Mouse (Mus musculus): Measurements from ENCODE around the gene Lyz2. TPM values are rescaled to one million over a fixed set of nuclear protein-coding genes. Genes with fewer than 3 reads are reported as not detected.
"Not testable (repeated sequence)": the region's sequence is repeated elsewhere in the genome, so short reads cannot be mapped to it uniquely, and the experiment has no call there.

The Lyz2 gene
- polyA plus RNA-seq, 1 experiment from 2014 or later, result 93.1 TPM

DNA sequence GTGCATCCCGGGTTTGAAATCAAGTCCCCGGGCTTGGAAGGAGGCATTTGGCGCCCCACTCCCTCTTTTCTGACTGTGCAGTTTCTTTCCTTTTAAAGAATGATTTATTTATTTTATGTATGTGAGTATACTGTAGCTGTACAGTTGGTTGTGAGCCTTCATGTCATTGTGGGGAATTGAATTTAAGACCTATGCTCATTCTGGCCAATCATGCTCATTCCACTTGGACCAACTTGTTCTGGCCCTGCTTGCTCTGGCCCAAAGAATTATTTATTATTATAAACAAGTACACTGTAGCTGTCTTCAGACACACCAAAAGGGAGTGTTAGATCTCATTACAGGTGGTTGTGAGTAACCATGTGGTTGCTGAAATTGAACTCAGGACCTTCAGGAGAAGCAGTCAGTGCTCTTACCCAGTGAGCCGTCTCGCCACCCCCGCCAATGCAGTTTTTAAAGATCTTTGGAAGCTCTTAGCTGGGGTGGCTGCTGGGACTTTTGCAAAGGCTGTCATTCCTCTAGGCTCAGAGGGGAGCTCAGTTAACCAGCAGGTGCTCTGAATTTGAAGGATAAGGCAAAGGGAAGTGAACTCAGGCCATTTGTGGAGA, 4.3 kb upstream of the Lyz2 start:
- H3K9ac ChIP-seq (ENCODE audit: low read depth, low read length), result no peak overlapping the region
- ATAC-seq, result no peak
- 90% methylated on average over 6 of the region's 6 CpGs for WGBS

DNA sequence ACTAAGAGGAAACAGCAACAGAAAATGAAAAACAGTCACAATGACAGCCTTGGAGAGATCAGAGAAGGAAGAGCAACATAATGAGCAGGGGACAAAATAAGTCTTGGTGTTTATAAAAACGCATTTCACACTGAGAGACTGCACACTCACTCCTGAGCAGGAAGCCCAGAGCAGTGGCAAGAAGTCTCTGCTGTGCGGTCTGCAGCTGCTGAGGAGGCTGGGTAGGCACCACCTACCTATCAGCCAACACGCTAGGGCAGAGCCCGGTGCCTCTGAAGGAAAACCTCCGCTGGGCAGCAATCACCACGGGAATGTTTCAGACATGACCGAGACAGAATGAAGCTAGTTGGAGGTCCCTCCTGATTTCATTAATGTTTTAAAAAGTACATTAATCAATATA, 3.5 kb upstream of the Lyz2 start:
- not testable (repeated sequence) for H3K9me3 ChIP-seq (ENCODE audit: control insufficient read depth, low read length); H3K9ac ChIP-seq (ENCODE audit: low read depth, low read length); H3K4me3 ChIP-seq (ENCODE audit: low read length); H3K4me2 ChIP-seq (ENCODE audit: low read depth, low read length); H3K36me3 ChIP-seq (ENCODE audit: control insufficient read depth, insufficient read depth, low read length); H3K27me3 ChIP-seq (replicated peaks; ENCODE audit: control insufficient read depth, insufficient read depth, low read length); H3K4me1 ChIP-seq (ENCODE audit: control insufficient read depth, insufficient read depth, low read length); ATAC-seq; H3K27ac ChIP-seq (ENCODE audit: low read length)
- 80% methylated on average over 3 of the region's 7 CpGs for WGBS

More for the DNA sequence above, 4.3 kb upstream of the Lyz2 start:
- H3K4me1 ChIP-seq (ENCODE audit: control insufficient read depth, insufficient read depth, low read length), result no peaks in the 10 kb centered on the region
- no peaks in the 10 kb centered on the region for H3K27me3 ChIP-seq (replicated peaks; ENCODE audit: control insufficient read depth, insufficient read depth, low read length)
- H3K27ac ChIP-seq (ENCODE audit: low read length), result no peak overlapping the region
- no peak overlapping the region for H3K4me2 ChIP-seq (ENCODE audit: low read depth, low read length)
- H3K4me3 ChIP-seq (ENCODE audit: low read length), result no peak overlapping the region
- H3K36me3 ChIP-seq (ENCODE audit: control insufficient read depth, insufficient read depth, low read length), result no peaks in the 10 kb centered on the region
- H3K9me3 ChIP-seq (ENCODE audit: control insufficient read depth, low read length), result no peaks in the 10 kb centered on the region

DNA sequence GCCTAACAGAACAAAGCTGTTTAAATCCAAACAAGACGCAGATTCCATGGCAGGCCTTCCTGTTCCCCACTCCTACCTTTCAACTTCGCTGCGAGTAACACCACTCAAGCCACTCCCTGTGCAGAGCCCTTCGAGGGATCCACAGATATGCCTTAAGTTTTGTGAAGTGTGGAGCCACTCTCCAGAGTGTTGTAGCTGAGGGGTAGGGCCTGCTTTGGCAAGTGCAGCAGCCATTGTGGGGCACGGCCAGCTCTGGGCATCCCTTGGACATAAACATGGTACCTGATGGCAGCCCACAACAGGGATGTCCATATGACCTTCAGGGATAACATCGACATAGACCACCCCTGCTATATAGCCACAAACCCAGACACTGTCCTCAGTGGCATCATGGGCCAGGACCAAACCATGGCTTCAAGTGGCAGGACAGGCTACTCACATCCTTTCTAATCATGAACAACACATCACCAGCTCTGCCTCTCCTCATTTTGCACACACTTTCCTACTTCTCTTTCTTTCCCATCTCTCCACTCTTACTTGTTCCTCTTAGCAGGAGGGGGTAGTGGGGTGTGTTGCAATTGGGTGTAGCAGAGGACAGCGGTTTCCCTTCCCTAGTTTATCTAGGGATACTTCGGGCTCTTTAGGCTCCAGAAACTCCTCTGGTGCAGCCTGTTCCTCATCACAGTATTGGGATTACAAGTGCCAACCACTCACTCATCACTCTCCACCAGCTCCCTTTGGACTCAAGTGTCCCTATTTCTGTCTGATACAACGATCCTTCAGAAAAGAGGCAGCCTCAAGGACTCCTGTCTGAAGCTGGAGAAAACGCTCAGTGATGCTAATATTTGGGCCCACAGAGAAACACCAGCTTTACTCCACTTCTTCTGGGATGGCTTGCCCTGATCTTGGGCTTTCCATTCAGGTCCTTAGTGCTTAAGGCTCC, 2.7 kb upstream of the Lyz2 start:
- 82% methylated on average over 10 of the region's 10 CpGs for WGBS
- no peak for ATAC-seq
- H3K4me2 ChIP-seq (ENCODE audit: low read depth, low read length), result no peak overlapping the region
- H3K4me3 ChIP-seq (ENCODE audit: low read length), result no peak overlapping the region
- H3K27me3 ChIP-seq (replicated peaks; ENCODE audit: control insufficient read depth, insufficient read depth, low read length), result no peaks in the 10 kb centered on the region
- H3K4me1 ChIP-seq (ENCODE audit: control insufficient read depth, insufficient read depth, low read length), result no peaks in the 10 kb centered on the region
- no peaks in the 10 kb centered on the region for H3K9me3 ChIP-seq (ENCODE audit: control insufficient read depth, low read length)
- H3K27ac ChIP-seq (ENCODE audit: low read length), result no peak overlapping the region
- no peaks in the 10 kb centered on the region for H3K36me3 ChIP-seq (ENCODE audit: control insufficient read depth, insufficient read depth, low read length)
- no peak overlapping the region for H3K9ac ChIP-seq (ENCODE audit: low read depth, low read length)

DNA sequence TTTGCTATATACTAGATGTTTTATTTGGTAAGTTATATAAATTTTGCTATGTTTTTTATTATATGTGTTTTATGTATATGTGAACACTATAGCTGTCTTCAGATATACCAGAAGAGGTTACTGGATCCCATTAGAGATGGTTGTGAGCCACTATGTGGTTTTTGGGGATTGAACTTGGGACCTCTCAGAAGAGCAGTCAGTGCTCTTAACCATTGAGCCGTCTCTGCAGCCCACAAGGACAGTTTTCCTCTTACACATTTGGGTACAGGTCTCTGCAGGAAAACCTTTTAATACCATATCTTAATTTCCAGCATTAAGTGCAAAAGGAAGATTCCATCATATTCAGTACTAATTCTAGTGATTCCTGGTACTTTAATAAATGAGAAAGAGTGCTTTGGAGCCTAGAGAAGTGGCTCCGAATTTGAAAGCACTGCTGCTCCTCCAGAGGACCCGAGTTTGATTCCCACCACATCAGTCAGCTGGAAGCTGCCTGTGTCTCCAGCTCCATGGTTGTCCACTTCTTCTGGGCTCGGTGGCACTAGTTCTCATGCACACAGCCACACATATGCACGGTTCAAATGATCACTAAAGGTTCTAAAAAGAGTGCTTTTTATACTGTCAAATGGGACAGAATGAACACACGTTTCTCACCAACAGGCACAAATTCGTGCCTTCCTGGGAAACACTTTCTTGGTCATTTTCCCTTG, 1.9 kb upstream of the Lyz2 start:
- Histone ChIP-seq H3K4me2 (ENCODE audit: low read depth, low read length) (no peak overlapping the region), H3K36me3 (ENCODE audit: control insufficient read depth, insufficient read depth, low read length) (no peaks in the 10 kb centered on the region), H3K4me1 (ENCODE audit: control insufficient read depth, insufficient read depth, low read length) (no peaks in the 10 kb centered on the region), H3K9me3 (ENCODE audit: control insufficient read depth, low read length) (no peaks in the 10 kb centered on the region), H3K27ac (ENCODE audit: low read length) (no peak overlapping the region), H3K27me3 (replicated peaks; ENCODE audit: control insufficient read depth, insufficient read depth, low read length) (no peaks in the 10 kb centered on the region), H3K4me3 (ENCODE audit: low read length) (no peak overlapping the region), H3K9ac (ENCODE audit: low read depth, low read length) (no peak overlapping the region)
- 84% methylated on average over 7 of the region's 7 CpGs for WGBS
- ATAC-seq, result no peak

DNA sequence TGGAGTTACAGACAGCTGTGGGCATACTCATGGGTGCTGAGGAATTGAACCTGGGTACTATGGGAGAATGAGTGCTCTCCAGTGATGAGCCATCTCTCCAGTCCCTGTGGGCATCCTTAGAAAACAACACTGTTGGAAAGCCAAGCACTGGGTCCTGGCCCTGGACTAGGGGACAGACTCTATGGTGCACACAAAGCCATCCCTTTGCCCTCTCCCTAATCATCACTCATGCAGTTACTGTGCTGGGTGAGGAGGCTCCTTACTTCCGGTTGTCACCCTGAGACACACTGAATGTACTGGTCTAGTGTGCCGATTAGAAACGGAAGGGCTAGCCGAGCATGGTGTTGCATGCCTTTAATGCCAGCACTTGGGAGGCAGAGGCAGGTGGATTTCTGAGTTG, 1.1 kb upstream of the Lyz2 start:
- not testable (repeated sequence) for H3K9me3 ChIP-seq (ENCODE audit: control insufficient read depth, low read length); H3K36me3 ChIP-seq (ENCODE audit: control insufficient read depth, insufficient read depth, low read length); H3K4me3 ChIP-seq (ENCODE audit: low read length); H3K4me1 ChIP-seq (ENCODE audit: control insufficient read depth, insufficient read depth, low read length); H3K4me2 ChIP-seq (ENCODE audit: low read depth, low read length); H3K9ac ChIP-seq (ENCODE audit: low read depth, low read length); ATAC-seq; H3K27ac ChIP-seq (ENCODE audit: low read length); H3K27me3 ChIP-seq (replicated peaks; ENCODE audit: control insufficient read depth, insufficient read depth, low read length)
- WGBS, result 91% methylated on average over 4 of the region's 4 CpGs

DNA sequence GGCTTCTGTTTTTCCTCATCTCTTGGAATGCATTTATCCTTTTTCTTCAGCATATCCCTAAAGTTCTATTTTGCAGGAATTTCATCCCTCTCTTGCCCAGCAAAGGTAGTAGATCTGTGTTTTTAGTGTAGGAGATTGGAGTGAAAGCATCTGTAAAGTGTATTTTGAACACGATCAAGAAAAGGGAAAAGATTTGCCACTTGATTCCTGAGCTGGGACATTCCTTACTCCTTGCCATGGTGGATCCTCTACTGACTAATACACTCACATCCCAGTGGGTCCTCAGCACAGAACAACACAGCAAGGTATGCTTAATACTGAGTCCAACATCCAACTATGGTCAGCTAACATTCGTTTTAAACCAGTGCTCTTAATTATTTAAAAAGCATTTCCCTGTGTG, 430 bp upstream of the Lyz2 start:
- 55% methylated on average over 2 of the region's 2 CpGs for WGBS
- Histone ChIP-seq H3K27ac (ENCODE audit: low read length) (no peak overlapping the region), H3K4me2 (ENCODE audit: low read depth, low read length) (no peak overlapping the region), H3K4me1 (ENCODE audit: control insufficient read depth, insufficient read depth, low read length) (no peaks in the 10 kb centered on the region), H3K36me3 (ENCODE audit: control insufficient read depth, insufficient read depth, low read length) (no peaks in the 10 kb centered on the region), H3K27me3 (replicated peaks; ENCODE audit: control insufficient read depth, insufficient read depth, low read length) (no peaks in the 10 kb centered on the region), H3K9me3 (ENCODE audit: control insufficient read depth, low read length) (no peaks in the 10 kb centered on the region), H3K4me3 (ENCODE audit: low read length) (no peak overlapping the region), H3K9ac (ENCODE audit: low read depth, low read length) (no peak overlapping the region)
- ATAC-seq, result no peak

DNA sequence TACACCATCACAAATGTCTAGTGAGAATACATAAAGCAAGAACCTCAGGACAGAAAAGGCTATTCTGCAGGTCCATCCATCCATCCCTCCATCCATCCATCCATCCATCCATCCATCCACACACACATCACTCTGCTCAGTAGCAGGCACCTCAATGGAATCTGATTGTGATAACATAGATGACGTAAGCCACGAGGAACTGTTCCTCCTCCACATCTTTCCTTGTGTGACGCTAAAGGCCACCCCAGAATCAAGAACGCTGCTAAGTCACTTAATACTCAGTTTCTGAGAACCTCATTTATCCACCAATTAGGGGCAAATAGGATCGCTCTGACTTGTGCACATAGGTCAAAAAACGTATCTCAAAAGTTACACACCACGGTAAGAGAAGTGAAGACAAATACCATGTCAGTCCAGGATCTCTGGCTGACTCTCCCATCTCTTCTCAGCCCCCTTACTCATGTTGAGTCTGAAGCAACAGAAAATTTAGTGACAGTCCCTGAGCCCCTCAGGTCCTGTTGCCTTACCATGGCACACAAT, 670 bp downstream of the Lyz2 start:
- WGBS, result 80% methylated on average over 7 of the region's 7 CpGs
- Histone ChIP-seq H3K4me2 (ENCODE audit: low read depth, low read length) (0 out of 2 replicates have a peak overlapping the region, but pooled peaks have one; percentile 1), H3K4me1 (ENCODE audit: control insufficient read depth, insufficient read depth, low read length) (no peaks in the 10 kb centered on the region), H3K9ac (ENCODE audit: low read depth, low read length) (no peak overlapping the region), H3K36me3 (ENCODE audit: control insufficient read depth, insufficient read depth, low read length) (no peaks in the 10 kb centered on the region), H3K27ac (ENCODE audit: low read length) (peak overlapping the region; percentile 2; the same call in 1 of the 2 replicates), H3K9me3 (ENCODE audit: control insufficient read depth, low read length) (no peaks in the 10 kb centered on the region), H3K27me3 (replicated peaks; ENCODE audit: control insufficient read depth, insufficient read depth, low read length) (no peaks in the 10 kb centered on the region), H3K4me3 (ENCODE audit: low read length) (no peak overlapping the region)
- ATAC-seq, result no peak

DNA sequence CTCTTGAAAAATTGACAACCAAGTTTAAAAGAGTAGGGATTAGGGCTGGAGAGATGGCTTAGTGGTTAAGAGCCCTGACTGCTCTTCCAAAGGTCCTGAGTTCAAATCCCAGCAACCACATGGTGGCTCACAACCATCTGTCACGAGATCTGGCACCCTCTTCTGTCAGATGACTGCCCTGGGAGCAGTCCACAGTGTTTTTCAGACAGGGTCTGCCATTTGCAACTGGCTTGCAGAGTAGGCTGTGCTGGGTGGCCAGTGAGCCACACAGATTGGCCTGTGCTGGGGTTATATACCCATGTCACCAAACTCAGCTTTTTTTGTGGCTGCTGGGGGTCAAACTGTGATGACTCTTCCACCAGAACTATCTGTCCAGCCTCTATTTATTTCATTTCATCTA, 2.1 kb downstream of the Lyz2 start:
- H3K36me3 ChIP-seq (ENCODE audit: control insufficient read depth, insufficient read depth, low read length), result no peaks in the 10 kb centered on the region
- no peak for ATAC-seq
- no peak overlapping the region for H3K27ac ChIP-seq (ENCODE audit: low read length)
- H3K27me3 ChIP-seq (replicated peaks; ENCODE audit: control insufficient read depth, insufficient read depth, low read length), result no peaks in the 10 kb centered on the region
- WGBS, result 74% methylated on average over 1 of the region's 1 CpGs
- H3K9ac ChIP-seq (ENCODE audit: low read depth, low read length), result no peak overlapping the region
- H3K4me1 ChIP-seq (ENCODE audit: control insufficient read depth, insufficient read depth, low read length), result no peaks in the 10 kb centered on the region
- no peak overlapping the region for H3K4me3 ChIP-seq (ENCODE audit: low read length)
- H3K9me3 ChIP-seq (ENCODE audit: control insufficient read depth, low read length), result no peaks in the 10 kb centered on the region
- H3K4me2 ChIP-seq (ENCODE audit: low read depth, low read length), result no peak overlapping the region

DNA sequence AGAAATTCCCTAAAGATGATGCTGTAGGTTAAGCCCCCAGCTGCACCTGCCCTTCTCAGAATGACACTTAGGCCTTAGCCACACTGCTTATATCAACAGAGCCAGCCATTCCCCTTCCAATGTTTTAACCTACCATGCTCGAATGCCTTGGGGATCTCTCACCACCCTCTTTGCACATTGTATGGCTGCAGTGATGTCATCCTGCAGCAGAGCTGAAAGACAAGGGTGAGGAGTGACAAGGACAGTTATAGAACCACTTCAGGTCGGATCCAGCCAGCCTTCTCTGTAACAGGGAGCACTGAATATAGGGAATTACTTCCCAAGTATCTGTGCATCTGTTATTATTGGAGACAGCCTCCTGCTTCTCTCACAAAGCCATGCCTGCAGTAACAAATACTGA, 3.6 kb downstream of the Lyz2 start:
- H3K4me2 ChIP-seq (ENCODE audit: low read depth, low read length); H3K4me1 ChIP-seq (ENCODE audit: control insufficient read depth, insufficient read depth, low read length); H3K36me3 ChIP-seq (ENCODE audit: control insufficient read depth, insufficient read depth, low read length); H3K4me3 ChIP-seq (ENCODE audit: low read length); ATAC-seq; H3K27ac ChIP-seq (ENCODE audit: low read length); H3K9ac ChIP-seq (ENCODE audit: low read depth, low read length); H3K27me3 ChIP-seq (replicated peaks; ENCODE audit: control insufficient read depth, insufficient read depth, low read length); H3K9me3 ChIP-seq (ENCODE audit: control insufficient read depth, low read length): not testable (repeated sequence)
- WGBS, result 54% methylated on average over 2 of the region's 2 CpGs

All from intestine, embryonic 16.5 days (tissue).